ENCODE assay signal across 35 mouse cellular contexts in the genomic region with DNA sequence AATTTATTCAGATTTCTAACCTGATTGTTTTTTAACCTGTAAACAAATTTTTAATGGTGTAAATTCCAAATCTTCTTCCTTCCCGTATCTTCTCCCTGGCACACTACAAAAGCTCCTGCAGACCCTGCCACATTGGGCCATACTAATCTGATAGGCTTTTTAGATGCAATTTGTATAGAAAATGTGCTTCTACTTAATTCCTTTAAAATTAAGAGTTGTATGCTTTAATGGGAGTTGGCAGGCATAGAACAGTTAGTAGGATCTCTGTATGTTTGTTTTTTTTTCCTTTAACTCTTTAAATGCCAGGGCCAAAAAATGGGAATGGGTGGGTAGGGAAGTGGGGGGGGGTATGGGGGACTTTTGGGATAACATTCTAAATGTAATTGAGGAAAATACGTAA.
"Had no signal": no experiment of that assay in that cellular context is flagged by ENCODE, and none has a peak within 500 bp of the region (broad histone marks: within the 10 kb centered on the region; RNA-seq: fewer than 3 reads in every experiment).

No protein-coding gene starts in this region.

- H3K4me2 ChIP-seq: heart, embryonic 11.5 days; heart, embryonic 12.5 days; heart, embryonic 13.5 days; heart, embryonic 15.5 days; hindbrain, embryonic 12.5 days; hindbrain, embryonic 13.5 days; hindbrain, embryonic 14.5 days; hindbrain, embryonic 15.5 days; intestine, embryonic 15.5 days; kidney, embryonic 15.5 days had no signal

- H3K9ac ChIP-seq: heart, embryonic 12.5 days; heart, embryonic 13.5 days; heart, embryonic 15.5 days; hindbrain, embryonic 12.5 days; hindbrain, embryonic 13.5 days; hindbrain, embryonic 14.5 days; hindbrain, embryonic 15.5 days; intestine, embryonic 15.5 days; kidney, embryonic 15.5 days had no signal

- H3K27me3 ChIP-seq: heart, embryonic 12.5 days; heart, embryonic 13.5 days; heart, embryonic 15.5 days; hindbrain, embryonic 12.5 days; hindbrain, embryonic 13.5 days; hindbrain, embryonic 15.5 days; intestine, embryonic 15.5 days; kidney, embryonic 15.5 days had no signal

- H3K9me3 ChIP-seq: heart, embryonic 10.5 days; heart, embryonic 12.5 days; heart, embryonic 13.5 days; heart, embryonic 15.5 days; hindbrain, embryonic 10.5 days; hindbrain, embryonic 12.5 days; hindbrain, embryonic 13.5 days; hindbrain, embryonic 15.5 days; intestine, embryonic 15.5 days; kidney, embryonic 15.5 days had no signal

- ATAC-seq: hindbrain, embryonic 16.5 days; hindbrain, postnatal 0 days; inflammation-experienced regulatory T-cells, adult 6 months; intestine, embryonic 15.5 days; intestine, embryonic 16.5 days; intestine, postnatal 0 days had no signal

- H3K4me1 ChIP-seq: heart, embryonic 10.5 days; heart, embryonic 12.5 days; heart, embryonic 13.5 days; heart, embryonic 15.5 days; hindbrain, embryonic 10.5 days; hindbrain, embryonic 12.5 days; hindbrain, embryonic 13.5 days; hindbrain, embryonic 15.5 days; intestine, embryonic 15.5 days; kidney, embryonic 15.5 days had no signal

- H3K27ac ChIP-seq: heart, embryonic 10.5 days; heart, embryonic 13.5 days; heart, embryonic 15.5 days; hindbrain, embryonic 10.5 days; hindbrain, embryonic 12.5 days; hindbrain, embryonic 13.5 days; hindbrain, embryonic 14.5 days; hindbrain, embryonic 15.5 days; hindbrain, postnatal 0 days; intestine, embryonic 15.5 days; kidney, embryonic 15.5 days; kidney, postnatal 0 days; layer of hippocampus, adult 2 months had no signal

- H3K4me3 ChIP-seq: heart, embryonic 10.5 days; heart, embryonic 12.5 days; heart, embryonic 13.5 days; heart, embryonic 15.5 days; hindbrain, embryonic 10.5 days; hindbrain, embryonic 12.5 days; hindbrain, embryonic 13.5 days; hindbrain, embryonic 15.5 days; intestine, embryonic 15.5 days; kidney, embryonic 15.5 days; layer of hippocampus, adult 2 months had no signal

- H3K36me3 ChIP-seq: heart, embryonic 10.5 days; heart, embryonic 12.5 days; heart, embryonic 13.5 days; heart, embryonic 15.5 days; hindbrain, embryonic 10.5 days; hindbrain, embryonic 12.5 days; hindbrain, embryonic 13.5 days; hindbrain, embryonic 15.5 days; intestine, embryonic 15.5 days; kidney, embryonic 15.5 days had no signal

- DNase-seq: heart, postnatal 10 days; heart, postnatal 14 days; heart, postnatal 36 days; heart, postnatal 4 days; kidney, adult 11 months; kidney, adult 18-20 months; kidney, adult 2 months; kidney, adult 8-10 months; kidney, adult 9 months; kidney, postnatal 10 days; kidney, postnatal 14 days; kidney, postnatal 25 days; kidney, postnatal 36 days; kidney, postnatal 4 days; layer of hippocampus, adult 9-11 months; layer of hippocampus, postnatal 36 days had no signal
